Mouse (Mus musculus): ENCODE measurements at regions not wholly inside any gene's neighbourhood (a gene's known extent, or its start where the extent isn't known, plus 50 kb on each side); places are given as distances from the start of the nearest gene placed in this dataset.

- Histone ChIP-seq H3K4me3 (no peak overlapping the region), H3K4me1 (replicated peaks) (no peaks in the 10 kb centered on the region), H3K36me3 (no peaks in the 10 kb centered on the region), H3K9me3 (0 out of 2 replicates have a peak, but pooled peaks cover 3% of the 10 kb centered on the region), H3K27ac (no peak overlapping the region), H3K27me3 (ENCODE audit: insufficient read depth, poor library complexity, severe bottlenecking) (no peaks in the 10 kb centered on the region)
- no peak for DNase-seq (ENCODE audit: low spot score)
These were observed 98.7 kb downstream of the 4930505A04Rik start for GRCm38 (mm10) chr11:30372924-30373323.

- no peak overlapping the region for H3K27ac ChIP-seq
These were observed 99.7 kb downstream of the 4930505A04Rik start for GRCm38 (mm10) chr11:30371963-30372362.

GRCm38 (mm10) chr11:30369601-30370240 is 101.7 kb upstream of the Sptbn1 start:
- no peak overlapping the region for H3K27ac ChIP-seq
- H3K36me3 ChIP-seq, result no peaks in the 10 kb centered on the region
- H3K27me3 ChIP-seq (ENCODE audit: insufficient read depth, poor library complexity, severe bottlenecking), result no peaks in the 10 kb centered on the region
- no peak overlapping the region for H3K4me3 ChIP-seq
- 0 out of 2 replicates have a peak, but pooled peaks cover 3% of the 10 kb centered on the region for H3K9me3 ChIP-seq
- DNase-seq (ENCODE audit: low spot score), result no peak
- 88% methylated on average over 2 of the region's 2 CpGs for WGBS
- no peaks in the 10 kb centered on the region for H3K4me1 ChIP-seq (replicated peaks)

More at GRCm38 (mm10) chr11:30371963-30372362, 99.7 kb downstream of the 4930505A04Rik start:
- 88% methylated on average over 1 of the region's 1 CpGs for WGBS
- no peak for DNase-seq (ENCODE audit: low spot score)
- Histone ChIP-seq H3K36me3 (no peaks in the 10 kb centered on the region), H3K4me3 (no peak overlapping the region), H3K27me3 (ENCODE audit: insufficient read depth, poor library complexity, severe bottlenecking) (no peaks in the 10 kb centered on the region), H3K9me3 (0 out of 2 replicates have a peak, but pooled peaks cover 3% of the 10 kb centered on the region), H3K4me1 (replicated peaks) (no peaks in the 10 kb centered on the region)

GRCm38 (mm10) chr11:30367373-30368225 is 99.6 kb upstream of the Sptbn1 start:
- H3K4me3 ChIP-seq, result no peak overlapping the region
- H3K36me3 ChIP-seq, result no peaks in the 10 kb centered on the region
- peak; percentile 3 for DNase-seq (ENCODE audit: low spot score)
- H3K27me3 ChIP-seq (ENCODE audit: insufficient read depth, poor library complexity, severe bottlenecking), result no peaks in the 10 kb centered on the region
- H3K27ac ChIP-seq, result no peak overlapping the region
- no peaks in the 10 kb centered on the region for H3K4me1 ChIP-seq (replicated peaks)
- WGBS, result 74% methylated on average over 5 of the region's 5 CpGs
- H3K9me3 ChIP-seq, result no peaks in the 10 kb centered on the region

GRCm38 (mm10) chr11:30366491-30366890 is 98.5 kb upstream of the Sptbn1 start:
- Histone ChIP-seq H3K4me1 (replicated peaks) (no peaks in the 10 kb centered on the region), H3K9me3 (no peaks in the 10 kb centered on the region), H3K27me3 (ENCODE audit: insufficient read depth, poor library complexity, severe bottlenecking) (no peaks in the 10 kb centered on the region), H3K36me3 (no peaks in the 10 kb centered on the region), H3K4me3 (no peak overlapping the region), H3K27ac (no peak overlapping the region)
- no peak for DNase-seq (ENCODE audit: low spot score)
- 83% methylated on average over 2 of the region's 2 CpGs for WGBS

- Histone ChIP-seq H3K27me3 (ENCODE audit: insufficient read depth, poor library complexity, severe bottlenecking) (no peaks in the 10 kb centered on the region), H3K36me3 (no peaks in the 10 kb centered on the region), H3K4me3 (no peak overlapping the region), H3K9me3 (no peaks in the 10 kb centered on the region), H3K27ac (no peak overlapping the region), H3K4me1 (replicated peaks) (no peaks in the 10 kb centered on the region)
- WGBS, result 66% methylated on average over 3 of the region's 3 CpGs
- no peak for DNase-seq (ENCODE audit: low spot score)
These were observed 97.0 kb upstream of the Sptbn1 start for GRCm38 (mm10) chr11:30364993-30365392.

- 70% methylated on average over 2 of the region's 2 CpGs for WGBS
- no peaks in the 10 kb centered on the region for H3K36me3 ChIP-seq
- H3K4me3 ChIP-seq, result no peak overlapping the region
- DNase-seq (ENCODE audit: low spot score), result no peak
- no peaks in the 10 kb centered on the region for H3K4me1 ChIP-seq (replicated peaks)
- H3K27ac ChIP-seq, result no peak overlapping the region
- no peaks in the 10 kb centered on the region for H3K27me3 ChIP-seq (ENCODE audit: insufficient read depth, poor library complexity, severe bottlenecking)
- no peaks in the 10 kb centered on the region for H3K9me3 ChIP-seq
These were observed 96.6 kb upstream of the Sptbn1 start for GRCm38 (mm10) chr11:30364591-30364990.

- Histone ChIP-seq H3K27ac (no peak overlapping the region), H3K27me3 (ENCODE audit: insufficient read depth, poor library complexity, severe bottlenecking) (no peaks in the 10 kb centered on the region), H3K4me1 (replicated peaks) (no peaks in the 10 kb centered on the region), H3K36me3 (no peaks in the 10 kb centered on the region), H3K9me3 (no peaks in the 10 kb centered on the region), H3K4me3 (no peak overlapping the region)
- DNase-seq (ENCODE audit: low spot score), result no peak
- WGBS, result 80% methylated on average over 3 of the region's 3 CpGs
These were observed 90.2 kb upstream of the Sptbn1 start for GRCm38 (mm10) chr11:30358196-30358595.

- no peaks in the 10 kb centered on the region for H3K27me3 ChIP-seq (ENCODE audit: insufficient read depth, poor library complexity, severe bottlenecking)
- no peaks in the 10 kb centered on the region for H3K4me1 ChIP-seq (replicated peaks)
- no peak overlapping the region for H3K27ac ChIP-seq
- DNase-seq (ENCODE audit: low spot score), result no peak
- no peak overlapping the region for H3K4me3 ChIP-seq
- H3K9me3 ChIP-seq, result no peaks in the 10 kb centered on the region
- no peaks in the 10 kb centered on the region for H3K36me3 ChIP-seq
These were observed 87.4 kb upstream of the Sptbn1 start for GRCm38 (mm10) chr11:30355356-30355755.

- Histone ChIP-seq H3K9me3 (no peaks in the 10 kb centered on the region), H3K4me3 (no peak overlapping the region), H3K36me3 (no peaks in the 10 kb centered on the region), H3K4me1 (replicated peaks) (no peaks in the 10 kb centered on the region), H3K27me3 (ENCODE audit: insufficient read depth, poor library complexity, severe bottlenecking) (no peaks in the 10 kb centered on the region), H3K27ac (no peak overlapping the region)
- 82% methylated on average over 2 of the region's 2 CpGs for WGBS
- no peak for DNase-seq (ENCODE audit: low spot score)
These were observed 58.4 kb upstream of the Sptbn1 start for GRCm38 (mm10) chr11:30326371-30326770.

Data from hindbrain, embryonic 10.5 days (tissue).